Mouse (Mus musculus) liver, embryonic 16.5 days (tissue): Measurements from ENCODE around the gene Nckap5. TPM values are rescaled to one million over a fixed set of nuclear protein-coding genes. Genes with fewer than 3 reads are reported as not detected.
"Not testable (repeated sequence)": the region's sequence is repeated elsewhere in the genome, so short reads cannot be mapped to it uniquely, and the experiment has no call there.

ENCODE experiments used
- ATAC-seq: fragments of 200-750 bp; cut with Nextera tagmentation; 2 replicates; pipeline ENCODE4 v1.8.0; 2017; ENCODE audit warnings: low read depth, mild to moderate bottlenecking, moderate number of reproducible peaks, moderate library complexity
- H3K27ac ChIP-seq: fragments of 300-500 bp; sonication (generic); 2 replicates; pipeline ENCODE4 v1.5.1; 2014; ENCODE audit warnings: mild to moderate bottlenecking, low read length
- H3K27me3 ChIP-seq: fragments of 300-500 bp; sonication (generic); 2 replicates; pipeline ENCODE4 v1.6.1; 2014; ENCODE audit warnings: low read depth, low read length, mixed read lengths; ENCODE audit not compliant: control insufficient read depth, insufficient read depth
- H3K36me3 ChIP-seq: fragments of 300-500 bp; sonication (generic); 2 replicates; pipeline ENCODE4 v1.6.1; 2014; ENCODE audit warnings: mild to moderate bottlenecking; ENCODE audit not compliant: control insufficient read depth, insufficient read depth
- H3K4me1 ChIP-seq: fragments of 300-500 bp; sonication (generic); 2 replicates; pipeline ENCODE4 v1.6.1; 2014; ENCODE audit warnings: low read depth, low read length, mixed read lengths; ENCODE audit not compliant: control insufficient read depth
- H3K4me2 ChIP-seq: fragments of 300-500 bp; sonication (generic); 2 replicates; pipeline ENCODE4 v1.6.1; 2014; ENCODE audit warnings: low read depth, low read length, mixed read lengths
- H3K4me3 ChIP-seq: fragments of 300-500 bp; sonication (generic); 2 replicates; pipeline ENCODE4 v1.5.1; 2014; ENCODE audit warnings: low read depth, mild to moderate bottlenecking, low read length
- H3K9ac ChIP-seq: fragments of 300-500 bp; sonication (generic); 2 replicates; pipeline ENCODE4 v1.6.1; 2014; ENCODE audit warnings: low read depth, low read length
- H3K9me3 ChIP-seq: fragments of 300-500 bp; sonication (generic); replicated peaks from 2 replicates; pipeline ENCODE4 v1.6.1; 2016; ENCODE audit warnings: low read length; ENCODE audit not compliant: control insufficient read depth
- WGBS: fragments of 180-500 bp; shearing (Covaris S2); extraction: QIAGEN DNeasy Blood & Tissue Kit; methylation state at CpG from one replicate; pipeline ENCODE4 v1.1.7; 2014; ENCODE audit not compliant: insufficient replicate concordance; 5-methylcytosine and 5-hydroxymethylcytosine counted together
- polyA plus RNA-seq: library from polyadenylated mRNA; unstranded; fragments of >200 nt; fragmentation: Nextera tagmentation; extraction: Ambion mirVana; gene quantifications from 2 replicates; pipeline ENCODE4 v1.2.1, GENCODE M21; 2015

Gene Nckap5
- polyA plus RNA-seq, 1 experiment from 2014 or later, result 1.9 TPM

GRCm38 (mm10) chr1:126799379-126799798 lies 31.2 kb downstream of the Nckap5 start:
- Histone ChIP-seq H3K36me3 (no peaks in the 10 kb centered on the region), H3K4me1 (no peaks in the 10 kb centered on the region), H3K27me3 (no peaks in the 10 kb centered on the region), H3K9ac (no peak overlapping the region), H3K4me3 (no peak overlapping the region), H3K4me2 (no peak overlapping the region), H3K9me3 (no peaks in the 10 kb centered on the region), H3K27ac (no peak overlapping the region)
- WGBS, result 76% methylated on average over 11 of the region's 11 CpGs
- ATAC-seq, result no peak

- H3K4me1 ChIP-seq, H3K9ac ChIP-seq, ATAC-seq, H3K4me3 ChIP-seq, H3K27ac ChIP-seq, H3K27me3 ChIP-seq, H3K9me3 ChIP-seq, H3K36me3 ChIP-seq, H3K4me2 ChIP-seq: not testable (repeated sequence)
- no CpG with 5 or more reads among the region's 2 CpGs for WGBS
Observed at GRCm38 (mm10) chr1:126780354-126780941, 50.2 kb downstream of the Nckap5 start.

GRCm38 (mm10) chr1:126773947-126774346 lies 56.7 kb downstream of the Nckap5 start:
- no CpG with 5 or more reads among the region's 6 CpGs for WGBS
- ATAC-seq, result not testable (repeated sequence)

GRCm38 (mm10) chr1:126766971-126767370 lies 63.6 kb downstream of the Nckap5 start:
- no peak overlapping the region for H3K4me3 ChIP-seq
- WGBS, result 44% methylated on average over 1 of the region's 1 CpGs
- H3K36me3 ChIP-seq, result no peaks in the 10 kb centered on the region
- no peak overlapping the region for H3K4me2 ChIP-seq
- no peak overlapping the region for H3K27ac ChIP-seq
- ATAC-seq, result no peak
- H3K9ac ChIP-seq, result no peak overlapping the region
- no peaks in the 10 kb centered on the region for H3K27me3 ChIP-seq
- no peaks in the 10 kb centered on the region for H3K4me1 ChIP-seq
- H3K9me3 ChIP-seq, result no peaks in the 10 kb centered on the region

More at GRCm38 (mm10) chr1:126773947-126774346, 56.7 kb downstream of the Nckap5 start:
- not testable (repeated sequence) for H3K4me1 ChIP-seq, H3K27me3 ChIP-seq, H3K27ac ChIP-seq, H3K36me3 ChIP-seq, H3K9me3 ChIP-seq, H3K4me3 ChIP-seq, H3K4me2 ChIP-seq, H3K9ac ChIP-seq

DNA sequence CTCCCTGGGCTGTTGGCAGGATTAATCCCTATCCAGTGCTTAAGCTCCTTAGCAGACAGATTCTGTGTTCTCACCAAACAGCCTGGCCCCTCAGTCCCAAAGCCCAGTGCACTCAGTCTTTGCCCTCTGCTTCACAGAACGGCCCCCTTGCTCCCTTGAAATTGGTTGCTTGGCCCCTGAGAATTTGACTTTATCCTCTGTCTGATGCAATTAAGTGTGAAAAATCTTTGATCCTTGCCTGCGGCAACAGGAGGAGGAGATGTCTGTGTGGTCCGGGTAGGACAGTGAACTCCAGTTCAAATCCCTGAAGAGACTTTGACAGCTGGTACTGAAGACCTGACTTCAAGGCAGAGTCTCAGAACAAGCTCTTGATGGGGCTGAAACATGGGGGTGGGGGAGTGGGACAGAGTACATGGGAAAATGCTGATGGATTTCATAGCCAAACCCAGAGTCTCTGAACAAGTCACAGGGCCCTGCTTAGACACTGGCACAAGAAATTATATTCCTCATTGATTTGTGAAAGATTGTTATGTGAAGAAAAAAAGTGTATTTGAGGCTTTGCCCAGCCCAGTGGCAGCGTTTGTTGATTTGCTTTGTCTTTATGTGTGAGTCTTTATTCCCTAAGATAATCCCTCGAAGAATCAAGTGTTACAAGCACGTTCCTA lies 65.0 kb downstream of the Nckap5 start:
- Histone ChIP-seq H3K9ac (no peak overlapping the region), H3K27me3 (no peaks in the 10 kb centered on the region), H3K27ac (no peak overlapping the region), H3K9me3 (no peaks in the 10 kb centered on the region), H3K36me3 (no peaks in the 10 kb centered on the region), H3K4me3 (no peak overlapping the region), H3K4me2 (no peak overlapping the region), H3K4me1 (no peaks in the 10 kb centered on the region)
- 54% methylated on average over 6 of the region's 6 CpGs for WGBS
- ATAC-seq, result no peak

DNA sequence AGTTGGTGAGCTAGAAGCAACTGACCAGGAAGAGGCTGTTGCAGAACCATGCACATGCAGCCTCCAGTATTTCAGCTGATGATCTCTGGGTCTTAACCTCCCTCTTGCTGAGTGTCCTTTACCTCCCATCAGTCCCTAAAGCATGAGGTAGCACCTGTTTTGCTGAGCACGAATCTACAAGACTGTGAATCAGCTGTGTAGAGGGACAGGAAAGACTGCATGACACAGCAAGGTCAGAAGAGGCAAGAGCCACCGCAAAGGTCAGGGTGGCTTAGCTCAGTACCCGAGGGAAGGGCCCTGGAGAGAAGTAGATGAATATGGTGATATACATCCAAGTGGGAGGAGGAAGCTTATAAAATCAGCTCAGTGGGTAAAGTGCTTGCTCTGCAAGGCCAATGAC lies 66.4 kb downstream of the Nckap5 start:
- no peak overlapping the region for H3K4me3 ChIP-seq
- no peak overlapping the region for H3K4me2 ChIP-seq
- no peak overlapping the region for H3K27ac ChIP-seq
- 42% methylated on average over 3 of the region's 3 CpGs for WGBS
- H3K27me3 ChIP-seq, result no peaks in the 10 kb centered on the region
- H3K4me1 ChIP-seq, result no peaks in the 10 kb centered on the region
- no peak overlapping the region for H3K9ac ChIP-seq
- no peak for ATAC-seq
- H3K9me3 ChIP-seq, result no peaks in the 10 kb centered on the region
- no peaks in the 10 kb centered on the region for H3K36me3 ChIP-seq

- Histone ChIP-seq H3K27ac (no peak overlapping the region), H3K9ac (no peak overlapping the region), H3K4me3 (no peak overlapping the region), H3K36me3 (no peaks in the 10 kb centered on the region), H3K4me2 (no peak overlapping the region), H3K9me3 (no peaks in the 10 kb centered on the region), H3K4me1 (no peaks in the 10 kb centered on the region), H3K27me3 (no peaks in the 10 kb centered on the region)
- ATAC-seq, result no peak
- 51% methylated on average over 2 of the region's 2 CpGs for WGBS
Observed at GRCm38 (mm10) chr1:126763192-126763591, 67.4 kb downstream of the Nckap5 start.

GRCm38 (mm10) chr1:126760386-126760785 lies 70.2 kb downstream of the Nckap5 start:
- Histone ChIP-seq H3K27ac (no peak overlapping the region), H3K4me3 (no peak overlapping the region), H3K36me3 (no peaks in the 10 kb centered on the region), H3K9me3 (no peaks in the 10 kb centered on the region), H3K4me1 (no peaks in the 10 kb centered on the region), H3K9ac (no peak overlapping the region), H3K27me3 (no peaks in the 10 kb centered on the region), H3K4me2 (no peak overlapping the region)
- ATAC-seq, result no peak
- 36% methylated on average over 2 of the region's 2 CpGs for whole genome bisulfite sequencing

DNA sequence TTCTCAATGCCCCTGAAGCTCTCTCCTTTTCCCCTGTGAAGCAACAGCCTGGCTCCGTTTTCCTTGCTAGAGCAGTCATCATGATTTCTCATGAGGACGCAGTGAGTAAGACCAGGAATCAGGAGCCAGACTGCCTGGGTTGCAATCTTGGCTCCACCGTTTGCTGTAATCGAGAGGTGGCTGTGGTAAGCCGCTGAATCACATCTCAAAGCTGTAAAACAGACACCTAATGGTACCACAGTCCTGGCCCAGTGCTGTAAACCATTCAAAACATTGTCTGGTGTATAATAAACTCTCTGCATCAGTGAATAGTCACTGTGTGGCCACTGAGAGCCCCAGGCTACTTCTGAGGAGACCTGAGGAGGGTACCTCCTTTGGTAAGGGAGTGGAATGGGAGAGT lies 74.9 kb downstream of the Nckap5 start:
- H3K4me1 ChIP-seq, result no peaks in the 10 kb centered on the region
- H3K9me3 ChIP-seq, result no peaks in the 10 kb centered on the region
- H3K4me2 ChIP-seq, result no peak overlapping the region
- no peak overlapping the region for H3K9ac ChIP-seq
- ATAC-seq, result no peak
- no peaks in the 10 kb centered on the region for H3K36me3 ChIP-seq
- H3K4me3 ChIP-seq, result no peak overlapping the region
- H3K27ac ChIP-seq, result no peak overlapping the region
- 54% methylated on average over 5 of the region's 5 CpGs for WGBS
- H3K27me3 ChIP-seq, result no peaks in the 10 kb centered on the region
